Mouse (Mus musculus): ENCODE measurements around the gene Gm10778. TPM values are rescaled to one million over a fixed set of nuclear protein-coding genes. Genes with fewer than 3 reads are reported as not detected.

Gm10778 gene
- total RNA-seq, 2 experiments from 2014 or later: 2.8 to 3.2 TPM

Other genes starting within 250 kb of the Gm10778 start
- 100 to 1,000 TPM in 1 of 2 experiments, 10 to 100 TPM in 1; 99.9 to 129 TPM for gene Nfic, start 193.4 kb upstream of the Gm10778 start, total RNA-seq (2021)
- gene Celf5, start 166.3 kb upstream of the Gm10778 start, total RNA-seq (2021): 1 to 10 TPM in 1 of 2 experiments, under 1 TPM in 1; 0.84 to 2.2 TPM
- 10 to 100 TPM; 90.9 to 93.8 TPM for gene Ncln, start 152.7 kb upstream of the Gm10778 start, total RNA-seq (2021)
- 1 to 10 TPM; 2.9 TPM for gene S1pr4, start 148.9 kb upstream of the Gm10778 start, total RNA-seq (2021)
- gene Gna15, start 124.8 kb upstream of the Gm10778 start, total RNA-seq (2021): 1 to 10 TPM in 1 of 2 experiments, under 1 TPM in 1; 0.66 to 1.1 TPM
- 10 to 100 TPM; 63.8 to 72.7 TPM for gene Gna11, start 103.9 kb upstream of the Gm10778 start, total RNA-seq (2021)
- 100 to 1,000 TPM; 541 to 611 TPM for gene Aes, start 89.6 kb upstream of the Gm10778 start, total RNA-seq (2021)
- gene Tle2, start 74.5 kb upstream of the Gm10778 start, total RNA-seq (2021): 10 to 100 TPM; 10.9 to 18.1 TPM
- 10 to 100 TPM in 1 of 2 experiments, 1 to 10 TPM in 1; 8.7 to 10.8 TPM for gene Tle6, start 48.0 kb upstream of the Gm10778 start, total RNA-seq (2021)
- gene BC025920, start 42.8 kb upstream of the Gm10778 start, total RNA-seq (2021): 1 to 10 TPM; 1.1 to 1.8 TPM
- gene Sirt6, start 21.3 kb upstream of the Gm10778 start, total RNA-seq (2021): 10 to 100 TPM; 17.3 to 24.7 TPM
- 10 to 100 TPM; 15.2 to 26.7 TPM for gene Ankrd24, start 20.5 kb upstream of the Gm10778 start, total RNA-seq (2021)
- gene Zfp433, start 55.8 kb downstream of the Gm10778 start, total RNA-seq (2021): 1 to 10 TPM; 5.6 to 8.6 TPM
- gene Gm3055, start 122.1 kb downstream of the Gm10778 start, total RNA-seq (2021): 1 to 10 TPM; 2.1 to 3.4 TPM
- gene Gm4767, start 163.1 kb downstream of the Gm10778 start, total RNA-seq (2021): 1 to 10 TPM; 1.7 to 3.2 TPM
- gene Gm32687, start 214.9 kb downstream of the Gm10778 start, total RNA-seq (2021): 1 to 10 TPM; 1.7 to 2.9 TPM